Mouse (Mus musculus) midbrain, postnatal 0 days (tissue): Measurements from ENCODE around the gene 1700018F24Rik. TPM values are rescaled to one million over a fixed set of nuclear protein-coding genes. Genes with fewer than 3 reads are reported as not detected.

Experiments
- ATAC-seq: fragments of 200-750 bp; cut with Nextera tagmentation; 2 replicates; pipeline ENCODE4 v1.8.0; 2017; ENCODE audit warnings: moderate number of reproducible peaks, mild to moderate bottlenecking, moderate TSS enrichment, moderate library complexity; ENCODE audit not compliant: low FRiP score
- DNase-seq: peaks from one replicate; pipeline ENCODE4 v3.0.0-alpha.2; 2015; ENCODE audit warnings: low spot score
- H3K27ac ChIP-seq: fragments of 300-500 bp; sonication (generic); 2 replicates; pipeline ENCODE4 v1.5.1; 2014; ENCODE audit warnings: low read depth, mild to moderate bottlenecking, low read length, mixed read lengths
- H3K27me3 ChIP-seq: fragments of 300-500 bp; sonication (generic); 2 replicates; pipeline ENCODE4 v1.6.1; 2014; ENCODE audit warnings: low read length, control low read depth, mixed read lengths; ENCODE audit not compliant: insufficient read depth
- H3K36me3 ChIP-seq: fragments of 300-500 bp; sonication (generic); 2 replicates; pipeline ENCODE4 v1.6.1; 2014; ENCODE audit warnings: low read length, control low read depth, mixed read lengths; ENCODE audit not compliant: insufficient read depth
- H3K4me1 ChIP-seq: fragments of 300-500 bp; sonication (generic); 2 replicates; pipeline ENCODE4 v1.6.1; 2014; ENCODE audit warnings: mild to moderate bottlenecking, control low read depth, antibody characterized with exemption, low read length, mixed read lengths; ENCODE audit not compliant: insufficient read depth
- H3K4me2 ChIP-seq: fragments of 300-500 bp; sonication (generic); 2 replicates; pipeline ENCODE4 v1.6.1; 2014; ENCODE audit warnings: low read depth, mild to moderate bottlenecking, low read length, mixed read lengths; ENCODE audit not compliant: poor library complexity, severe bottlenecking
- H3K4me3 ChIP-seq: fragments of 300-500 bp; sonication (generic); 2 replicates; pipeline ENCODE4 v1.5.1; 2014; ENCODE audit warnings: low read depth, mild to moderate bottlenecking, low read length, moderate library complexity
- H3K9ac ChIP-seq: fragments of 300-500 bp; sonication (generic); replicated peaks from 2 replicates; pipeline ENCODE4 v1.6.1; 2014; ENCODE audit warnings: mild to moderate bottlenecking, low read length, moderate library complexity, mixed read lengths; ENCODE audit not compliant: poor library complexity, severe bottlenecking
- H3K9me3 ChIP-seq: fragments of 300-500 bp; sonication (generic); 2 replicates; pipeline ENCODE4 v1.6.1; 2016; ENCODE audit warnings: low read length, control low read depth
- CTCF ChIP-seq: IDR thresholded peaks from 2 replicates; pipeline ENCODE4 v1.5.1; 2016; ENCODE audit warnings: antibody characterized with exemption, mild to moderate bottlenecking
- WGBS: fragments of 180-500 bp; shearing (Covaris S2); extraction: QIAGEN DNeasy Blood & Tissue Kit; methylation state at CpG from one replicate; pipeline ENCODE4 v1.1.7; 2014; 5-methylcytosine and 5-hydroxymethylcytosine counted together
- polyA plus RNA-seq: library from polyadenylated mRNA; unstranded; fragments of >200 nt; fragmentation: Nextera tagmentation; extraction: Ambion mirVana; gene quantifications from 2 replicates; pipeline ENCODE4 v1.2.1, GENCODE M21; 2015
- total RNA-seq: library from RNA; depleted of rRNA; stranded (reverse); fragments of >200 nt; gene quantifications from 2 replicates; pipeline ENCODE4 v1.2.3, GENCODE M21; 2014; rRNA removed

Gene 1700018F24Rik
- total and polyA plus RNA-seq, 2 experiments from 2014 or later: not detected

GRCm38 (mm10) chr5:145083632-145084451 is 41.1 kb downstream of the 1700018F24Rik start, which contains the start of the genes Arpc1a and Kpna7:
Arpc1a (plus strand) TSS chr5:145083830.
Kpna7 (minus strand) TSS chr5:145084030.
- no peaks in the 10 kb centered on the region for H3K36me3 ChIP-seq
- peaks cover 7% of the 10 kb centered on the region; the same call in 1 of the 2 replicates for H3K4me1 ChIP-seq
- H3K9ac ChIP-seq: peak within 1 kb of the TSS; percentile 89
- H3K9me3 ChIP-seq: no peaks in the 10 kb centered on the region
- no peak for TF ChIP-seq CTCF
- H3K4me3 ChIP-seq: peak within 1 kb of the TSS; percentile 93
- H3K27ac ChIP-seq: peak within 1 kb of the TSS; percentile 73
- no peaks in the 10 kb centered on the region for H3K27me3 ChIP-seq
- DNase-seq (peak; percentile 97), ATAC-seq (peak; percentile 94)
- H3K4me2 ChIP-seq: peak within 1 kb of the TSS; percentile 91
- under 1% methylated on average over 54 of the region's 54 CpGs for WGBS

- Histone ChIP-seq H3K27ac (no peak overlapping the region), H3K9me3 (no peaks in the 10 kb centered on the region), H3K4me2 (peak overlapping the region; percentile 91), H3K4me1 (peaks cover 7% of the 10 kb centered on the region; the same call in 1 of the 2 replicates), H3K36me3 (no peaks in the 10 kb centered on the region; the same call in 1 of the 2 replicates), H3K27me3 (no peaks in the 10 kb centered on the region), H3K9ac (peak overlapping the region; percentile 89; the same call in 1 of the 2 replicates), H3K4me3 (peak overlapping the region; percentile 93)
- no peak for DNase-seq
- no peak for ATAC-seq
- no peak for TF ChIP-seq CTCF
- WGBS: 73% methylated on average over 2 of the region's 2 CpGs
Measured at GRCm38 (mm10) chr5:145084822-145085221, 42.0 kb downstream of the 1700018F24Rik start.

GRCm38 (mm10) chr5:145088186-145088585 is 45.4 kb downstream of the 1700018F24Rik start:
- Histone ChIP-seq H3K27ac (no peak overlapping the region), H3K4me2 (no peak overlapping the region), H3K9me3 (no peaks in the 10 kb centered on the region), H3K27me3 (no peaks in the 10 kb centered on the region), H3K9ac (no peak overlapping the region), H3K36me3 (peaks cover 12% of the 10 kb centered on the region), H3K4me3 (no peak overlapping the region), H3K4me1 (peaks cover 7% of the 10 kb centered on the region; the same call in 1 of the 2 replicates)
- 96% methylated on average over 2 of the region's 2 CpGs for WGBS
- peak; percentile 27 for TF ChIP-seq CTCF
- ATAC-seq (no peak), DNase-seq (no peak)

- no peak overlapping the region for H3K9ac ChIP-seq
- no peak for TF ChIP-seq CTCF
- peaks cover 19% of the 10 kb centered on the region for H3K36me3 ChIP-seq
- no peak for DNase-seq
- H3K4me1 ChIP-seq: peaks cover 3% of the 10 kb centered on the region; the same call in 1 of the 2 replicates
- ATAC-seq: no peak
- H3K27ac ChIP-seq: no peak overlapping the region
- H3K4me2 ChIP-seq: no peak overlapping the region
- H3K27me3 ChIP-seq: no peaks in the 10 kb centered on the region
- no peak overlapping the region for H3K4me3 ChIP-seq
- no peaks in the 10 kb centered on the region for H3K9me3 ChIP-seq
- WGBS: 98% methylated on average over 3 of the region's 3 CpGs
Measured at GRCm38 (mm10) chr5:145089878-145090277, 47.1 kb downstream of the 1700018F24Rik start.

Other genes with a start within 250 kb of the 1700018F24Rik start
- 63.0 and 71.1 TPM in 2 replicates for gene Smurf1, start 77.1 kb upstream of the 1700018F24Rik start, total RNA-seq
- 24.6 and 28.0 TPM in 2 replicates for gene Smurf1, start 77.1 kb upstream of the 1700018F24Rik start, polyA plus RNA-seq
- gene Gm4871, start 10.2 kb upstream of the 1700018F24Rik start, total RNA-seq: not detected in 2 replicates
- not detected in 2 replicates for gene Gm4871, start 10.2 kb upstream of the 1700018F24Rik start, polyA plus RNA-seq
- gene Arpc1a, start 40.8 kb downstream of the 1700018F24Rik start, total RNA-seq: 148 and 151 TPM in 2 replicates
- 238 and 244 TPM in 2 replicates for gene Arpc1a, start 40.8 kb downstream of the 1700018F24Rik start, polyA plus RNA-seq
- not detected in 2 replicates for gene Kpna7, start 41.0 kb downstream of the 1700018F24Rik start, total RNA-seq
- not detected in 2 replicates for gene Kpna7, start 41.0 kb downstream of the 1700018F24Rik start, polyA plus RNA-seq
- gene Arpc1b, start 71.2 kb downstream of the 1700018F24Rik start, total RNA-seq: 32.4 TPM in 2 replicates
- 53.7 and 56.0 TPM in 2 replicates for gene Arpc1b, start 71.2 kb downstream of the 1700018F24Rik start, polyA plus RNA-seq
- 47.7 TPM in 2 replicates for gene Pdap1, start 97.2 kb downstream of the 1700018F24Rik start, total RNA-seq
- gene Pdap1, start 97.2 kb downstream of the 1700018F24Rik start, polyA plus RNA-seq: 120 and 141 TPM in 2 replicates
- 80.7 and 98.1 TPM in 2 replicates for gene Bud31, start 97.4 kb downstream of the 1700018F24Rik start, total RNA-seq
- 151 and 158 TPM in 2 replicates for gene Bud31, start 97.4 kb downstream of the 1700018F24Rik start, polyA plus RNA-seq
- 27.9 and 28.5 TPM in 2 replicates for gene Ptcd1, start 124.1 kb downstream of the 1700018F24Rik start, total RNA-seq
- gene Ptcd1, start 124.1 kb downstream of the 1700018F24Rik start, polyA plus RNA-seq: 20.3 and 20.6 TPM in 2 replicates
- gene Cpsf4, start 124.2 kb downstream of the 1700018F24Rik start, total RNA-seq: 44.4 and 47.3 TPM in 2 replicates
- 40.1 and 40.7 TPM in 2 replicates for gene Cpsf4, start 124.2 kb downstream of the 1700018F24Rik start, polyA plus RNA-seq
- 123 and 139 TPM in 2 replicates for gene Atp5j2, start 149.1 kb downstream of the 1700018F24Rik start, total RNA-seq
- 634 and 667 TPM in 2 replicates for gene Atp5j2, start 149.1 kb downstream of the 1700018F24Rik start, polyA plus RNA-seq
- gene Zkscan14, start 158.9 kb downstream of the 1700018F24Rik start, total RNA-seq: 6.6 and 11.1 TPM in 2 replicates
- gene Zkscan14, start 158.9 kb downstream of the 1700018F24Rik start, polyA plus RNA-seq: 9.9 and 11.1 TPM in 2 replicates
- gene Zkscan5, start 161.6 kb downstream of the 1700018F24Rik start, total RNA-seq: 17.7 and 19.4 TPM in 2 replicates
- gene Zkscan5, start 161.6 kb downstream of the 1700018F24Rik start, polyA plus RNA-seq: 12.8 and 13.3 TPM in 2 replicates
- 24.0 and 36.9 TPM in 2 replicates for gene Zfp655, start 188.7 kb downstream of the 1700018F24Rik start, total RNA-seq
- gene Zfp655, start 188.7 kb downstream of the 1700018F24Rik start, polyA plus RNA-seq: 23.1 and 25.6 TPM in 2 replicates
- gene Zscan25, start 237.5 kb downstream of the 1700018F24Rik start, total RNA-seq: 18.5 and 24.6 TPM in 2 replicates
- 0.83 and 0.93 TPM in 2 replicates for gene Zscan25, start 237.5 kb downstream of the 1700018F24Rik start, polyA plus RNA-seq